Mouse (Mus musculus) embryonic facial prominence, embryonic 12.5 days (tissue): ENCODE results near the gene Gnptg. TPM values are rescaled to one million over a fixed set of nuclear protein-coding genes. Genes with fewer than 3 reads are reported as not detected.

ENCODE experiments used
- ATAC-seq: fragments of 200-750 bp; cut with Nextera tagmentation; 2 replicates; pipeline ENCODE4 v1.8.0; 2017; ENCODE audit not compliant: insufficient number of reproducible peaks, insufficient read depth, low FRiP score, low TSS enrichment
- H3K27ac ChIP-seq: fragments of 300-500 bp; sonication (generic); 2 replicates; pipeline ENCODE4 v1.5.1; 2016; ENCODE audit warnings: mild to moderate bottlenecking
- H3K27me3 ChIP-seq: fragments of 300-500 bp; sonication (generic); 2 replicates; pipeline ENCODE4 v1.6.1; 2016; ENCODE audit warnings: mild to moderate bottlenecking, moderate library complexity
- H3K36me3 ChIP-seq: fragments of 300-500 bp; sonication (generic); 2 replicates; pipeline ENCODE4 v1.6.1; 2016; ENCODE audit warnings: mild to moderate bottlenecking
- H3K4me1 ChIP-seq: fragments of 300-500 bp; sonication (generic); 2 replicates; pipeline ENCODE4 v1.6.1; 2016
- H3K4me2 ChIP-seq: fragments of 300-500 bp; sonication (generic); replicated peaks from 2 replicates; pipeline ENCODE4 v1.6.1; 2016; ENCODE audit warnings: mild to moderate bottlenecking, moderate library complexity
- H3K4me3 ChIP-seq: fragments of 300-500 bp; sonication (generic); 2 replicates; pipeline ENCODE4 v1.5.1; 2016; ENCODE audit warnings: mild to moderate bottlenecking
- H3K9ac ChIP-seq: fragments of 300-500 bp; sonication (generic); 2 replicates; pipeline ENCODE4 v1.6.1; 2016; ENCODE audit warnings: mild to moderate bottlenecking, moderate library complexity
- H3K9me3 ChIP-seq: fragments of 300-500 bp; sonication (generic); 2 replicates; pipeline ENCODE4 v1.6.1; 2016; ENCODE audit warnings: mild to moderate bottlenecking, moderate library complexity
- WGBS: fragments of 180-500 bp; shearing (Covaris S2); methylation state at CpG from one replicate; pipeline ENCODE4 v1.1.7; 2016; 5-methylcytosine and 5-hydroxymethylcytosine counted together
- polyA plus RNA-seq: library from polyadenylated mRNA; unstranded; fragments of >200 nt; fragmentation: Nextera tagmentation; extraction: Ambion mirVana; gene quantifications from 2 replicates; pipeline ENCODE4 v1.2.1, GENCODE M21; 2016

Gene Gnptg
- polyA plus RNA-seq, 1 experiment from 2014 or later: 34.1 TPM

- 89% methylated on average over 9 of the region's 9 CpGs for WGBS
- Histone ChIP-seq H3K9ac (no peak overlapping the region), H3K27me3 (no peaks in the 10 kb centered on the region), H3K36me3 (peaks cover 53% of the 10 kb centered on the region), H3K4me1 (peaks cover 12% of the 10 kb centered on the region), H3K4me3 (no peak overlapping the region), H3K9me3 (no peaks in the 10 kb centered on the region), H3K27ac (no peak overlapping the region), H3K4me2 (no peak overlapping the region)
- ATAC-seq: no peak
Observed at GRCm38 (mm10) chr17:25218967-25219366, 21.0 kb downstream of the Gnptg start.

- Histone ChIP-seq H3K36me3 (peaks cover 77% of the 10 kb centered on the region), H3K9me3 (no peaks in the 10 kb centered on the region), H3K4me2 (no peak overlapping the region), H3K4me1 (no peaks in the 10 kb centered on the region), H3K4me3 (no peak overlapping the region), H3K9ac (no peak overlapping the region), H3K27ac (no peak overlapping the region), H3K27me3 (no peaks in the 10 kb centered on the region)
- ATAC-seq: no peak
- 85% methylated on average over 3 of the region's 3 CpGs for WGBS
Observed at GRCm38 (mm10) chr17:25215431-25215830, 24.5 kb downstream of the Gnptg start.

GRCm38 (mm10) chr17:25211705-25212104 is 28.2 kb downstream of the Gnptg start:
- no peak overlapping the region for H3K9ac ChIP-seq
- H3K27ac ChIP-seq: no peak overlapping the region
- peaks cover 88% of the 10 kb centered on the region for H3K36me3 ChIP-seq
- no peaks in the 10 kb centered on the region for H3K9me3 ChIP-seq
- no peaks in the 10 kb centered on the region for H3K27me3 ChIP-seq
- 91% methylated on average over 4 of the region's 4 CpGs for whole genome bisulfite sequencing
- ATAC-seq: no peak
- no peak overlapping the region for H3K4me2 ChIP-seq
- H3K4me1 ChIP-seq: no peaks in the 10 kb centered on the region
- no peak overlapping the region for H3K4me3 ChIP-seq

- H3K4me2 ChIP-seq: no peak overlapping the region
- H3K4me1 ChIP-seq: no peaks in the 10 kb centered on the region
- H3K27ac ChIP-seq: no peak overlapping the region
- no peaks in the 10 kb centered on the region for H3K27me3 ChIP-seq
- H3K9ac ChIP-seq: no peak overlapping the region
- no peak for ATAC-seq
- peaks cover 88% of the 10 kb centered on the region for H3K36me3 ChIP-seq
- 85% methylated on average over 15 of the region's 15 CpGs for WGBS
- no peak overlapping the region for H3K4me3 ChIP-seq
- no peaks in the 10 kb centered on the region for H3K9me3 ChIP-seq
Observed at GRCm38 (mm10) chr17:25210680-25211466, 29.1 kb downstream of the Gnptg start.

GRCm38 (mm10) chr17:25210006-25210405 is 29.9 kb downstream of the Gnptg start:
- H3K27me3 ChIP-seq: no peaks in the 10 kb centered on the region
- H3K9ac ChIP-seq: no peak overlapping the region
- WGBS: 98% methylated on average over 4 of the region's 4 CpGs
- no peaks in the 10 kb centered on the region for H3K4me1 ChIP-seq
- H3K4me2 ChIP-seq: no peak overlapping the region
- peaks cover 89% of the 10 kb centered on the region for H3K36me3 ChIP-seq
- no peak overlapping the region for H3K4me3 ChIP-seq
- no peaks in the 10 kb centered on the region for H3K9me3 ChIP-seq
- H3K27ac ChIP-seq: no peak overlapping the region
- no peak for ATAC-seq

GRCm38 (mm10) chr17:25202401-25202800 is 37.5 kb downstream of the Gnptg start:
- peaks cover 67% of the 10 kb centered on the region for H3K36me3 ChIP-seq
- H3K9ac ChIP-seq: no peak overlapping the region
- H3K27ac ChIP-seq: no peak overlapping the region
- no peaks in the 10 kb centered on the region for H3K27me3 ChIP-seq
- no peak overlapping the region for H3K4me2 ChIP-seq
- H3K4me1 ChIP-seq: no peaks in the 10 kb centered on the region
- ATAC-seq: no peak
- H3K4me3 ChIP-seq: no peak overlapping the region
- H3K9me3 ChIP-seq: no peaks in the 10 kb centered on the region
- WGBS: 91% methylated on average over 4 of the region's 4 CpGs

- Histone ChIP-seq H3K4me1 (peaks cover 22% of the 10 kb centered on the region), H3K36me3 (peaks cover 14% of the 10 kb centered on the region), H3K27me3 (no peaks in the 10 kb centered on the region), H3K9me3 (no peaks in the 10 kb centered on the region), H3K9ac (peak overlapping the region; percentile 90), H3K4me3 (peak overlapping the region; percentile 100), H3K4me2 (peak overlapping the region; percentile 90), H3K27ac (no peak overlapping the region)
- WGBS: 3% methylated on average over 16 of the region's 16 CpGs
- no peak for ATAC-seq
Observed at GRCm38 (mm10) chr17:25189091-25189490, 50.8 kb downstream of the Gnptg start.

GRCm38 (mm10) chr17:25188150-25189031 is 51.5 kb downstream of the Gnptg start, which contains the start of gene Unkl:
TSS of gene Unkl (plus strand) at chr17:25188397.
- Histone ChIP-seq H3K9ac (peak within 1 kb of the TSS; percentile 90), H3K9me3 (no peaks in the 10 kb centered on the region), H3K27me3 (no peaks in the 10 kb centered on the region), H3K4me1 (peaks cover 22% of the 10 kb centered on the region), H3K4me2 (peak within 1 kb of the TSS; percentile 90), H3K36me3 (peaks cover 10% of the 10 kb centered on the region), H3K27ac (peak within 1 kb of the TSS; percentile 88), H3K4me3 (peak within 1 kb of the TSS; percentile 100)
- WGBS: under 1% methylated on average over 102 of the region's 104 CpGs
- peak; percentile 38; the same call in 1 of the 2 replicates for ATAC-seq

GRCm38 (mm10) chr17:25187784-25188149 is 52.2 kb downstream of the Gnptg start:
- 6% methylated on average over 11 of the region's 11 CpGs for WGBS
- Histone ChIP-seq H3K4me2 (peak overlapping the region; percentile 90), H3K27me3 (no peaks in the 10 kb centered on the region), H3K9ac (peak overlapping the region; percentile 90), H3K27ac (peak overlapping the region; percentile 88), H3K4me1 (peaks cover 22% of the 10 kb centered on the region), H3K9me3 (no peaks in the 10 kb centered on the region), H3K36me3 (peaks cover 10% of the 10 kb centered on the region), H3K4me3 (peak overlapping the region; percentile 100)
- no peak for ATAC-seq

- H3K27me3 ChIP-seq: no peaks in the 10 kb centered on the region
- no peaks in the 10 kb centered on the region for H3K36me3 ChIP-seq
- H3K9me3 ChIP-seq: no peaks in the 10 kb centered on the region
- peaks cover 22% of the 10 kb centered on the region for H3K4me1 ChIP-seq
- peak overlapping the region; percentile 98 for H3K4me3 ChIP-seq
- H3K4me2 ChIP-seq: peak overlapping the region; percentile 98
- WGBS: 7% methylated on average over 17 of the region's 17 CpGs
- H3K9ac ChIP-seq: peak overlapping the region; percentile 90
- ATAC-seq: no peak
- peak overlapping the region; percentile 84; the same call in 1 of the 2 replicates for H3K27ac ChIP-seq
Observed at GRCm38 (mm10) chr17:25184961-25185360, 55.0 kb downstream of the Gnptg start.

GRCm38 (mm10) chr17:25184129-25184691 is 55.7 kb downstream of the Gnptg start, which contains the start of gene BC003965:
TSS of gene BC003965 (plus strand) at chr17:25184554.
- Histone ChIP-seq H3K4me3 (peak within 1 kb of the TSS; percentile 98), H3K4me2 (peak within 1 kb of the TSS; percentile 98), H3K4me1 (peaks cover 14% of the 10 kb centered on the region), H3K9ac (peak within 1 kb of the TSS; percentile 90), H3K9me3 (no peaks in the 10 kb centered on the region), H3K36me3 (no peaks in the 10 kb centered on the region), H3K27ac (peak within 1 kb of the TSS; percentile 84), H3K27me3 (no peaks in the 10 kb centered on the region)
- under 1% methylated on average over 50 of the region's 50 CpGs for WGBS
- ATAC-seq: peak; percentile 58
